Mouse (Mus musculus) layer of hippocampus, adult 8-10 months (tissue): Measurements from ENCODE around the gene Mpv17l. TPM values are rescaled to one million over a fixed set of nuclear protein-coding genes. Genes with fewer than 3 reads are reported as not detected.
"Not testable (repeated sequence)": the region's sequence is repeated elsewhere in the genome, so short reads cannot be mapped to it uniquely, and the experiment has no call there.

ENCODE experiments used
- DNase-seq, 2 experiments: peaks; one replicate each; pipeline ENCODE4 v3.0.0; 2022; ENCODE audit warnings: low spot score in 2 of 2
- total RNA-seq, 4 experiments: library from RNA; stranded (reverse); gene quantifications; 2 replicates each; pipeline ENCODE4 v1.2.4; 2022

Gene Mpv17l
- total RNA-seq, 4 experiments from 2014 or later, result 74.4 to 77.8 (median 75.4) TPM

DNA sequence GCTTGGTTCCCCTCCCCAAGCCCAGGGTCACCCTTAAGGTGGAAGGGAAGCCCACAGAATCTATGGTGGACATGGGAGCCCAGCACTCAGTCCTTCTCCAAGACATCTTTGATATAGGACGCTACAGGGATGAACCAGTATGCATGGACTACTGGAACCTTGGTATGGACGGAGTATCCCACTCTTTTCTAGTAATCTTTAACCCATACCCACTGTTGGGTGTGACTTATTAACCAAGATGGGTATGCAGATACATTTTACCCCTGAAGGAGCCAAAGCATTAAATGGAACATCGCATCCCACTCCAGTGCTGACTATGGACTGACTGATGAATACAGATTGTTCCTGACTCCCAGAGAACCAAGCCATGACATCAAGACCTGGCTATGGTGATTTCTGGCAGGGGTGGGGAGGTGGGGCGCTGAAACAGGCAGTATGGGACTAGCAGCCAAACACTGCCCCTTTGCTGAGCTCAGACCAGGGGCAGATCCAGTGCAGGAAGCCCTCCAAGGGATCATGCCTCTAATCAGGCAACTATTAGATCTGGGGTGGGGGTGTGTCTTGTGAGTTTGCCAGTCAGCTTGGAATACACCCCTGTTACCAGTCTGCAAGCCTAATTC, 24.6 kb downstream of the Mpv17l start:
- no peak for DNase-seq

GRCm38 (mm10) chr16:13940139-13940846, 37.3 kb downstream of the Mpv17l start:
- peak; percentile 78 to 85 for DNase-seq

- DNase-seq, result no peak
These were observed 38.0 kb downstream of the Mpv17l start for GRCm38 (mm10) chr16:13940847-13941395.

GRCm38 (mm10) chr16:13944178-13944577, 41.2 kb downstream of the Mpv17l start:
- no peak for DNase-seq

DNA sequence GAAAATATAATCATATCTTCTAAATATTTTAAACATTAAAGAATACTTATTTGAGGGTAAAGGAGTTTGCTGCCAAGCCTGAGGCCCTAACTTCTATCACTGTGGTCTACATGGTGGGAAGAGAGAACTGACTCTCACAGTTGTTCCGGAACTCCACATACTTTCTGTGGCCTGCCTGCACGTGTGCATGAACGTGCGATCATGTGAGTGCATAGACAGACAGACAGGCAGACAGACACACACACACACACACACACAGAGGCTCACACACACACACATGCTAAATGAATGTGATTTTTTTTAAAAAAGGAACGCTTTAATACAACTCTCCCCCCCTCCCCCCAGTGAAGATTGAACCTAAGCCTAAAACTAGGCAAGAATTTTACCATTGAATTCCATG, 41.8 kb downstream of the Mpv17l start:
- DNase-seq, result no peak

DNA sequence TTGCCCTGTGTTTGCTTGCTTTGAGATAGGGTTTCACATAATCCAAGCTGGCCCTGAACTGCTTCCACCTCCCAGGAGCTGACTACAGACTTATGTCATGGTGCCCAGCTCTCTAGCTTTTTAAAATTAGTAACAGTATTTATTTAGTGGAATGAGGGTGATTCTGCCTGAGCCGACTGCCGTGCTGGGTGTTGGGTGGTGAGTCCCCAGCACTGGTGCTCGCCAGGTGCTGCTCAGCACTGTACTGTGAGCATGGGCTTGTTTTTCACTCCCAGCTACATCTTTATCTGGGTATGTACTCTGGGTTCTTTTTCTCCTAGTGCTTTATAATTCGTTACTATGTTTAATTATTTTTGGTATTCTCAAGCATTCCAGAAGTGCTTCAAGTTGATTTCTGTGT, 42.2 kb downstream of the Mpv17l start:
- DNase-seq, result no peak

DNA sequence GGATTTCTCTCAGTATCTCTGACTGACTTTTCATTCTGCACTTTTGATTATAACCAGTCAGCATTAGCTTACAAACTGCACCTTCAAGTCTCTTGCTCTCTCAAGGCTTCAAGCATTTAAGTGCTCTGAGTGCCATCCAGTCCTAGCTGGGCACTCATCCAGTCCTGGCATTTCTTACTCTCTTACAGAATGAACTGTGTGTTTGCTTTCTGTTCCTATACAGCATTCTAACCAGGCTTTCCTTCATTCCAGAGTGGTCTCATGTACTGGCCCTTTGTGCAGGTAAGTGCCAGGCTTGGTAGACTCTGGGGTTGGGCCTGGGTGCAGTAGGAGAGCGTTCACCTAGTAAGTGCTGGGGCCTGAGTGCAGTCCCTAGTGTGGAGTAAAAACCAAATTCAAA, 43.3 kb downstream of the Mpv17l start:
- DNase-seq, result no peak

DNA sequence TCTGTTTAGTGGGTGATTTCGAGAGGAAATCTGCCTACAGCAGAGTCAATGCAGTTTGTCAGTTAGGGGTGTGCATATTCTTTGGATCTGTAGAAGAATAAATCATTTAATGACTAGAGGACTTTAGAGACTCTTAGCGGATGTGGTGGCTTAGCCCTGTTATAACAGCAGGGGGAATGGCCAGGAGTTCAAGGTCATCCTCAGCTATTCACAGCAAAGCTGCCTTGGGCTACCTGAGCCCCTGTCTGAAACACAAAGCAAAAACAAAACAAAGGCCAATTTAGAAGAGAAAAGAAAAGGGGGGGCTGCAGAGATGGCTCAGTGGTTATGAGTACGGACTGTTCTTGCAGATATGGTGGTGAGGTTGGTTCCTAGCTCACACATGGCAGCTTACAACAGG, 48.3 kb downstream of the Mpv17l start:
- DNase-seq, result no peak

GRCm38 (mm10) chr16:13962053-13962452, 59.1 kb downstream of the Mpv17l start:
- DNase-seq, result no peak

- no peak for DNase-seq
These were observed 66.1 kb downstream of the Mpv17l start for GRCm38 (mm10) chr16:13969096-13969495.

GRCm38 (mm10) chr16:13972051-13972450, 69.1 kb downstream of the Mpv17l start:
- DNase-seq, result no peak

DNA sequence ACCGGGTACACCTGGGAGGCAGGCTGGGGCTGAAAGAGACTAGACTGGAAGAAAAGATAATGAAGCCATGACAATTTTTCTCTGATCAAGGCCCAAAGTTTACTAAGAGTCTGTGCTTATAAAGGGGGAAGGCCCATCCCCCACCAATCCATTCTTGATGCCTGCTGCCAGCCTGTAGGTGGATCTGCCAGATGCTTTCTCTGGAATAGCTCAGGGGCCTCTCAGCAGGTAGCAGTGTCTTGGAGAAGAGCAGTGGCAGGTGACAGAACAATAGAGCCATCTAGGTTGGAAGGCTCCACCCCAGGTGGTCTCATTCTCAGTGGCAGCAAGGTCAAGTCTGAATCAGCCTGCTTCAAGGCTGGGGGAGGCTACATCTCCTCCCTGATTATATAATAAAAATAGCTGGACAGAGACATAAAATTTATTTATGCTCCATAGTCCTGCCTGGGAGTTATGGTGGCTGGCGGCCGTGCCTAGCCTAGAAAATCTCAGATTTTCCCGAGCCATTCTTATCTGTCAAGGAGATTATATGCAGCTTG, 73.5 kb downstream of the Mpv17l start:
- not testable (repeated sequence) for DNase-seq

DNA sequence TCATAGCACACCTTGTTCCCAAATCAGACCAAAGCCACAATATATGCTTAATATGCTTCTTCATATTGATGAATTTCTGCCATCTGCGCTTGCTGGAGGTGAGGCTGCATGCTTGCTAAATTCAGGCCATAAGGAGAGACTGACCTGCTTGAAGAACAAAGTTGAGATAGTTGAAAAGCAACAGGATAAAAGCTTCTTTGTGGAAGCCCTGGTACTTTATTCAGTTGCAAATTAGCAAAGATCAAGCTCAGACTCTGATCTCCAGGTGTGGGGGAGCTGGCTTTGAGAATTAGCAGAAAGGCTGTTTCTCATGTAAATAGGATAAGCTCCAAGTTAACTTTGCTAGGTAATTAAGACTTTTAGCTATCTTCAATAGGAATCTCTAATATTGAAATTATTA, 74.1 kb downstream of the Mpv17l start:
- not testable (repeated sequence) for DNase-seq

GRCm38 (mm10) chr16:13981726-13982125, 78.8 kb downstream of the Mpv17l start:
- DNase-seq, result not testable (repeated sequence)

GRCm38 (mm10) chr16:13983161-13983560, 80.2 kb downstream of the Mpv17l start:
- DNase-seq, result no peak

DNA sequence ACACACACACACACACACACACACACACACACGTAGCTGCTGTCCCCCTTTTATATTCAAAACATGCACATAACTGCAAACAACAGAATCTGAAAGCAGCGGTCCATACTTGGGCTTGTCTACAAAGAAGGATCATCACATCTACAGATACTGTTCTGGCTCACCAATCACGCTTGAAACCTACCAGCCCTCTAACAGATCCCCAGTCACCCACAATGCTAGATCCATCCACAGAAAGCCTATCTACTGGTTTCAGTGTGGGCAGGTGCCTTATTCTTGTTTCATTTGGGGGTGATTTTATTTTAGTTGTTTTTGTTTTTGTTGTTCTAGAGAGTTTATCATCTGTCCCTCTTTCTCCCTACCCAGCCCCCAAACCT, 83.2 kb downstream of the Mpv17l start:
- DNase-seq, result peak in 1 of 2 experiments; percentile 24

DNA sequence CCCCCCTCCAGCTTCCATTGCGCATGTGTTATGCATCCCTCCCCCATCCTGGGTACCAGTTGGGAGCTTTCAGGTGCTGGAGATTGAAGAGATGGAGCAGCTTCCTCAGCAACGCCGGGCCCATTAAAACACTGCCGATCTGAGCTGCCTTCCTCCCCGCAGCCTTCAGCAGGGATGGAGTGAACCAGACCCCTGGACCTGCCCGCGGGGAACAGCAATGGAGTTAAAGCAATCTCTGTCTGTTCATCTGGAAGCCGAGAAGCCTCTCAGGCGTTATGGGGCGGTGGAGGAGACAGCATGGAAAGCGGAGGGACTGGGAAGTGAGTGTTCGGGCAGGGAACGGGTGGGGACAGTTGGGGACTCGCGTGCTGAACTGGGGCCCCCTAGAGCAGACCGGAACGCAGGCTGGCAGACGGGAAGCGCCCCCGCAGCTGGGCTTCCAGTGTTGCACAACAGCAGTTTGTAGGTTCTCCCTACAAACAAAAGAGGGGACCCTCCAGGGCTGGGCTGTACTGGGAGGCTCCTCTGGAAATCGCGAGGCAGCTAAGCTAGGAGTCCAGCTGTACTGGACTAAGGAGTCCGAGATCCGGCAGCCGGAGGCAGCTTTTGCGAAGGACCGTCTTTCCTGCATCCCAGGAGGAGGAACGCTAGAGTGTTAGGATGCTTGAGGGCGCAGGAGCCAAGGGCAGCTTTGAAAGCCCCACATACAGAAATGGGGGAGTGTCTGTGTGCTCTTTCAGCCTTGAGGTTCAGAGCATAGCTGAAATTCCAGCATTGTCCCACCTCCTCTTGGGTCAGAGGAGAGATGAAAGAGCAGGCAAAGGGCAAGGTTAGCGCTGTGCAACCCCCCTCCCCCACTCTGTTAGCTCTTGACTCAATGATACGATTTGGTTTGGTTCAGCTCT, 83.9 kb downstream of the Mpv17l start, which contains the start of the genes 2900011O08Rik and Ifitm7:
Gene 2900011O08Rik (plus strand): TSS at position 31 of the 905 bp plus-strand sequence.
Gene Ifitm7 (minus strand): TSS at position 315 of the 905 bp plus-strand sequence.
- DNase-seq, result peak; percentile 51 to 63

DNA sequence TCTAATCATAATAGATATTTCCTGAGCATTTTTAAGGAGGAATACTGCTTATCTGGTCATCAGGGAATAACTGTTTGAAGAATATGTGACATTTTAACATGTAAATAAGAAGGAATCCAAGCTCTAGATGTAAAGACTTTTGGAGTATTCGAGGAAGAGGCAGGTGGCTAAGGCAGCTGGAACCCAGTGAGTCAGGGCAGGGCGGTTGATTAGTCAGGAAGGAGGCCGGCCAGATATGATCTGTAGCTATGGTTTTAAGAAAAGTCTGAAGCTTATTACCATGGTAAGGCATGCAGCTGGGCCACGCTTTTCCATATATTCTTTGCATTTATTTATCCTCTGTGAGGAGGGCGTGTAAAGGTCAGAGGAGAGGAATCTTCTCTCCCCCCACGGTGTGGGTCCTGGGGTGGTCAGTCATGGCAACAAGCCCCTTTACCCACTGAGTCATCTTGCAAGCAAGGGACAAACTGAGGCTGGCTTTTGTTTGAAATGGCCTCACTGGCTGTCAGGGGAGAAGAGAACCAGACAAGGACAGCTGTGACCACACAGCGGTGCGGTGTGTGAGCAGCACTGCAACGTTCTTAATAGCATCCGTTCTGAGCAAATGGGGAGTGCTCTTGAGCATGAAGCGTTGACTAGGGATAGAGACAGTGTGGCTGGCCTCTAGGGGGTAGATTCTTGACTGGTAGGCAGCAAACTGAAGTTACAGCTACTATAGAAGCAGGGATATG, 89.7 kb downstream of the Mpv17l start:
- DNase-seq, result no peak

DNA sequence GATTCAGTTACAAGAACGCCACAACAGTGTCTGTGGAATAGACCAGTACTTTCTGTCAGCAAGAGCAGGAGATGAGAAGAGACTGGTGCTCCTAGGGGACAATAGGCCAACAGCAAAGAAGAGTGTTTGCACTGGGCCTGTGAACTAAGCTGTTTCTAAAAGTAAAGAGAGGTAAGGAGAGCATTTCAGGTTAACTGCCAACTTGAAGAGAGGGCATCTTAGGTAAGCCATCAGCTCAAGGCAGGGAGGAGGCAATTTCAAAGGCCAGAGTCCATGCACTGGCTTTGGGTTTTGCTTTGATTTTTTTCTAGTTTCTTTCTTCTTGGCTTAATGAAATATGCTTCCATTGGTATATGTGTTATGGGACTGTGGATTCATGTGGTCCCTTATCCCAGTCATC, 91.1 kb downstream of the Mpv17l start:
- DNase-seq, result no peak

- DNase-seq, result no peak
These were observed 91.5 kb downstream of the Mpv17l start for GRCm38 (mm10) chr16:13994502-13994901.
